Mouse (Mus musculus) erythroblast, embryonic 14.5 days (primary cell): ENCODE results near the gene Dtnb. TPM values are rescaled to one million over a fixed set of nuclear protein-coding genes. Genes with fewer than 3 reads are reported as not detected.

Experiments
- H3K27me3 ChIP-seq: 2 replicates; pipeline ENCODE4 v1.6.1; 2012; ENCODE audit warnings: inconsistent platforms; ENCODE audit not compliant: control insufficient read depth
- H3K36me3 ChIP-seq: 2 replicates; pipeline ENCODE4 v1.6.1; 2012; ENCODE audit warnings: mild to moderate bottlenecking, inconsistent platforms; ENCODE audit not compliant: control insufficient read depth
- H3K4me1 ChIP-seq: 2 replicates; pipeline ENCODE4 v1.6.1; 2012; ENCODE audit warnings: inconsistent platforms; ENCODE audit not compliant: control insufficient read depth
- H3K4me3 ChIP-seq: replicated peaks from 2 replicates; pipeline ENCODE3; 2012; ENCODE audit warnings: moderate library complexity, mild to moderate bottlenecking, inconsistent platforms
- H3K9me3 ChIP-seq: 2 replicates; pipeline ENCODE4 v1.6.1; 2012; ENCODE audit warnings: low read length, inconsistent platforms, mixed read lengths; ENCODE audit not compliant: control insufficient read depth
- GATA1 ChIP-seq: IDR thresholded peaks from 2 replicates; pipeline ENCODE4 v1.6.1; 2012; ENCODE audit warnings: low read length, inconsistent platforms, mixed read lengths
- TAL1 ChIP-seq: IDR thresholded peaks from 3 replicates; pipeline ENCODE4 v1.6.1; 2012; ENCODE audit warnings: low read length, inconsistent platforms, mixed read lengths
- polyA plus RNA-seq: library from polyadenylated mRNA; stranded (reverse); fragments of >175 nt; gene quantifications from 2 replicates; pipeline ENCODE4 v1.2.3, GENCODE M21; 2012

The Dtnb gene
- polyA plus RNA-seq, 1 experiment: 33.4 TPM

GRCm38 (mm10) chr12:3619021-3619367 is 46.8 kb downstream of the Dtnb start:
- TF ChIP-seq GATA1 (no peak), TAL1 (no peak)
- Histone ChIP-seq H3K27me3 (no peaks in the 10 kb centered on the region), H3K36me3 (peaks cover 27% of the 10 kb centered on the region), H3K4me1 (peaks cover 42% of the 10 kb centered on the region), H3K9me3 (no peaks in the 10 kb centered on the region), H3K4me3 (peak overlapping the region; percentile 55)

DNA sequence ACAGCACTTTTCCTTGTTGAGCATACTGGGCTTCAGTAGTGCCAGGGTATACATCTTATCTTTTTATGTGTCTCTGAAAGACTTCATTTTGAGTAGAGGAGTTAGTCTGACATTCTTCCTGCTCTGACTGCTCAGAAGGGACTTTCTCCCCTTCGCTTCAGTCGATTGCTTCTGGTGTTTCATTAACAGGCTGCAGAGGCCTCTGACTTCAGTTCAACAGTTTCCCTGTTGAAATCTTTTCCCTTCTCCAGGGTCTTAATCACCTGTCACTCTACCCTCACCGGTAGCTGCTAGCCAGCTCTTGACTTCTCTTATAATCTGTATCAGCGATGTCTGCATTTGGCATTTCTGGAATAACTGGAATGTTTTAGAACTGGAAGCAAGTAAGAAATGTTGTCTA is 54.7 kb downstream of the Dtnb start:
- Histone ChIP-seq H3K9me3 (no peaks in the 10 kb centered on the region), H3K4me1 (no peaks in the 10 kb centered on the region; the same call in 1 of the 2 replicates), H3K36me3 (peaks cover 20% of the 10 kb centered on the region), H3K4me3 (no peak overlapping the region), H3K27me3 (no peaks in the 10 kb centered on the region)
- TF ChIP-seq GATA1 (no peak), TAL1 (no peak)

- H3K4me1 ChIP-seq: no peaks in the 10 kb centered on the region
- H3K36me3 ChIP-seq: peaks cover 21% of the 10 kb centered on the region
- no peak for TF ChIP-seq TAL1
- no peak for TF ChIP-seq GATA1
- H3K9me3 ChIP-seq: no peaks in the 10 kb centered on the region
- no peaks in the 10 kb centered on the region for H3K27me3 ChIP-seq
- H3K4me3 ChIP-seq: no peak overlapping the region
Measured at GRCm38 (mm10) chr12:3641931-3642330, 69.8 kb downstream of the Dtnb start.

- H3K36me3 ChIP-seq: peaks cover 22% of the 10 kb centered on the region
- H3K4me3 ChIP-seq: no peak overlapping the region
- no peaks in the 10 kb centered on the region for H3K27me3 ChIP-seq
- no peaks in the 10 kb centered on the region for H3K9me3 ChIP-seq
- TF ChIP-seq GATA1 (no peak), TAL1 (no peak)
- H3K4me1 ChIP-seq: no peaks in the 10 kb centered on the region
Measured at GRCm38 (mm10) chr12:3656799-3657198, 84.6 kb downstream of the Dtnb start.

GRCm38 (mm10) chr12:3657234-3657633 is 85.1 kb downstream of the Dtnb start:
- Histone ChIP-seq H3K4me1 (no peaks in the 10 kb centered on the region), H3K36me3 (peaks cover 22% of the 10 kb centered on the region), H3K4me3 (no peak overlapping the region), H3K27me3 (no peaks in the 10 kb centered on the region), H3K9me3 (no peaks in the 10 kb centered on the region)
- TF ChIP-seq GATA1 (no peak), TAL1 (no peak)

DNA sequence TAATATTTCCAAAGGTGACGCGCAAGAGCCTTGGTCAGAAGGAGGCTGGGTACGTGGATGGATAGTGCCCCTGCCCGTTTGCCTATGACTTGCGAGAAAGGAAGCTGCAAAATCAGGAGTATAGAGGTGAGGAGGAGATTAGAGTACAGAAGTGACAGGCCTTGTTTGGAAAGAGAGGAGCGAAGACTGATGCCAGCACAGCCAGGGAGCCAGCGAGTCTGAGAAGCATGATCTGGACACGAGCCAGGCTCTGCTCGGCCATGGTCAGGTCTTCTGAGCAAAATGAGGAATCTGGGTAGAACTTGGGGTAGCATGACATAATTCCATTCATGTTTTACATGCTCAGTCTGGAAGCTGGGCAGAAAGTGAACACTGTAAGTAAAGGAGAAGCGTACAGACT is 85.6 kb downstream of the Dtnb start:
- no peaks in the 10 kb centered on the region for H3K27me3 ChIP-seq
- H3K36me3 ChIP-seq: peaks cover 25% of the 10 kb centered on the region
- no peaks in the 10 kb centered on the region for H3K4me1 ChIP-seq
- H3K4me3 ChIP-seq: no peak overlapping the region
- no peak for TF ChIP-seq GATA1
- TF ChIP-seq TAL1: no peak
- no peaks in the 10 kb centered on the region for H3K9me3 ChIP-seq

GRCm38 (mm10) chr12:3659554-3660311 is 87.6 kb downstream of the Dtnb start:
- no peaks in the 10 kb centered on the region for H3K9me3 ChIP-seq
- H3K4me3 ChIP-seq: no peak overlapping the region
- TF ChIP-seq TAL1 (no peak), GATA1 (no peak)
- peaks cover 31% of the 10 kb centered on the region for H3K36me3 ChIP-seq
- H3K4me1 ChIP-seq: no peaks in the 10 kb centered on the region
- no peaks in the 10 kb centered on the region for H3K27me3 ChIP-seq

DNA sequence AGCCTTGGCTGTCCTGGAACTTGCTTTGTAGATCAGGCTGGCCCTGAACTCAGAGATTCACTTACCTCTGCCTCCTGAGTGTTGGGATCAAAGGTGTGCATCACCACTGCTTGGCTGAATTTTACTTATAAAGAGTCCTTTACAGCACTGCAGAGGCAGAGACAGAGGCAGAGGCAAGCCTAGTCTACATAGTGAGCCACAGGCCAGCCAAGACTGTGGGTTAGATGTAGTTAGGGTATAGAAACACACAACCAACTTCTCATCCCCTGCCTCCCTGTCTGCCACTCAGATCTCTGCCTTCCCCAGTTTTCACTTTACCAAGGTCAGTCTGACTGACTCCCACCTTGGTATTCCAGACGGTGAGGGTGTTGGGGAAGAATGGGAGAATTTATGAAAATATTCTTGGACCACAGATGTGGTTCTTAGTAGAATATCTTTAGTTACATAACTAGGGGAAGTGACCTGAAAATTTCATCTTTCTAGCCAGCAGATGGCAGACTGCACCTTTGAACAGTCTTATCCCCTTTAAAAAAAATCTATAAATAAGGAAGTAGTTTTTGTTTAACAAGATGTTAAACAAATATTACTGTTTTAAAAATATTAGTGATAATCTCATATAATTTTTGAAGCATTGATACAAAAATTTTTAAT is 88.9 kb downstream of the Dtnb start:
- H3K9me3 ChIP-seq: no peaks in the 10 kb centered on the region
- TF ChIP-seq GATA1: no peak
- no peak for TF ChIP-seq TAL1

DNA sequence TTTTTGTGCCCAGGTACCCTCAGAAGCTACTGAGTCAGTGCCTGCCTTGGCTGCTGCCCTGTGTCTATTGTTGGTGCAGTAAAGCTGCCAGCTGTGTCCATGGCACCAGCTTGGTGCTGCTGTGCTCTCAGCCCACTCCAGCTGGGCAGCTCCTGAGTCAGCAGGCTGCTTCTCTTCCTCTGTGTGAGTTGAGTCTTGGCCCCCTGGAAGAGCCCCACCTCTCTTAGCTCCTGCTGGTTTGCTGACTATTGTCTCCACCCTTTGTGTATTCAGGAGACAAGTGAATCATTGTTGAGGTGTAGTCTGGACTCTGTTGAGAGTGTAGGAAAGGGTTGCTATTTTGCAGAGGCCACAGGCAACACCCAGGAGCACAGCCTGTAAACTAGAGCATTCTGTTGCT is 90.5 kb downstream of the Dtnb start:
- TF ChIP-seq GATA1: no peak
- no peak for TF ChIP-seq TAL1
- H3K36me3 ChIP-seq: peaks cover 29% of the 10 kb centered on the region
- H3K9me3 ChIP-seq: no peaks in the 10 kb centered on the region
- H3K4me1 ChIP-seq: no peaks in the 10 kb centered on the region
- H3K4me3 ChIP-seq: no peak overlapping the region
- H3K27me3 ChIP-seq: no peaks in the 10 kb centered on the region

More for the DNA sequence above, 88.9 kb downstream of the Dtnb start:
- no peaks in the 10 kb centered on the region for H3K4me1 ChIP-seq
- no peak overlapping the region for H3K4me3 ChIP-seq
- H3K36me3 ChIP-seq: peaks cover 29% of the 10 kb centered on the region
- H3K27me3 ChIP-seq: no peaks in the 10 kb centered on the region

DNA sequence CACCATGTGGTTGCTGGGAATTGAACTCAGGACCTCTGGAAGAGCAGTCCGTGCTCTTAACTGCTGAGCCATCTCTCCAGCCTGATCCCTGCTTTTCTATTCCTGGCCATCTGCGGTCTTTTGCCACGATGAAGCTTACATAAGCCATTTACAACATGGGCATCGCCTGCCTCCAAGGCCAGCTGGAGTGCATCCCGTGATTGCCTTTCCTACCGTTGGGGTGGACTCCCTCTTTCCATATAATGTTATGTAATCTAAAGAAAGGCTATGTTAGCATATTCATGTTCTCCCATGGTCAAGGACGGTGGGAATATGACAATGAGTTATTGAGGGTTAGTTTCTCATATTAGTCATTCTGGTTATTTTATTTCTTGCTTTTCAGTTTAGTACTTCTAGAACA is 91.2 kb downstream of the Dtnb start:
- Histone ChIP-seq H3K4me3 (no peak overlapping the region), H3K9me3 (no peaks in the 10 kb centered on the region), H3K27me3 (no peaks in the 10 kb centered on the region), H3K36me3 (peaks cover 27% of the 10 kb centered on the region), H3K4me1 (no peaks in the 10 kb centered on the region)
- TF ChIP-seq GATA1 (no peak), TAL1 (no peak)
